Mouse (Mus musculus): ENCODE measurements around the gene Nrxn1.

Gene Nrxn1

GRCm38 (mm10) chr17:91093042-91093080, at the start of gene Nrxn1:
Gene Nrxn1, minus strand, starts transcription at chr17:91093071.
- CTCF ChIA-PET = interaction anchor here in 2 of 4 experiments (0.7 kb wide), 2 partner anchors 98 to 129 kb away, joined by 3 read pairs; no protein-coding TSS in a partner anchor
- POLR2A ChIA-PET = no interaction called here

- ChIA-PET POLR2A (interaction anchor here in 1 of 4 experiments (0.6 to 1.5 kb wide), 2 partner anchors 11 to 1396 kb away, joined by 3 read pairs; no protein-coding TSS in a partner anchor), CTCF (no interaction called here)
These were observed 44.0 kb upstream of the Nrxn1 start for GRCm38 (mm10) chr17:91136859-91137258.

GRCm38 (mm10) chr17:91112880-91113628, 20.2 kb upstream of the Nrxn1 start:
- POLR2A ChIA-PET = interaction anchor here in 1 of 4 experiments (0.6 kb wide), 1 partner anchor 632 kb away, joined by 3 read pairs; no protein-coding TSS in a partner anchor

DNA sequence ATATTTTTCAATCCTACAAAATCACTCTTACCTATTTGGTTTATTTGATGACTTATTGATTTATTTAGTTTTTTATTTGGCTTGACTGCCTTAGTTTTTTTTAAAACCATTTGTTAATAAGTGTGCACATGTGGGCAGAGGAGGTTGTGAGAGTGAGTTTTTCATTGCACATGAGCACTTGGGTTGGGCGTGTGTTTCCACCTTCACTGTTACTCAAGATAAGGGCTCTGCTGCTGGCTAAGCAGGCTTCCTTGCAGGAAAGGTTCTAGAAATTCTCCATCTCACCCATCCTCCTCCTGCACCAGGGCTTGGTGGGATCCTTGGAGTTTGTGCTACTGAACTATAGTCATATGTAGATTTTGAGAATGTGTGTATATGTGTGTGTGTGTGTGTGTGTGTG, 19.2 kb upstream of the Nrxn1 start:
- ChIA-PET POLR2A (interaction anchor here in 1 of 4 experiments (0.6 kb wide), 1 partner anchor 633 kb away, joined by 3 read pairs; no protein-coding TSS in a partner anchor), CTCF (no interaction called here)

More at GRCm38 (mm10) chr17:91112880-91113628, 20.2 kb upstream of the Nrxn1 start:
- CTCF ChIA-PET = no interaction called here

- ChIA-PET CTCF (interaction anchor here in 3 of 4 experiments (0.7 kb wide), 3 partner anchors 98 to 316 kb away, joined by 3 to 6 read pairs (median 3); no protein-coding TSS in a partner anchor), POLR2A (no interaction called here)
These were observed 407 bp upstream of the Nrxn1 start for GRCm38 (mm10) chr17:91093081-91093875.

- CTCF ChIA-PET = interaction anchor here in 2 of 4 experiments (0.5 to 0.7 kb wide), 2 partner anchors 99 to 244 kb away, joined by 3 read pairs; no protein-coding TSS in a partner anchor
These were observed 340 bp downstream of the Nrxn1 start for GRCm38 (mm10) chr17:91092421-91093041.

GRCm38 (mm10) chr17:91090631-91091030, 2.2 kb downstream of the Nrxn1 start:
- POLR2A ChIA-PET = no interaction called here

More at GRCm38 (mm10) chr17:91092421-91093041, 340 bp downstream of the Nrxn1 start:
- POLR2A ChIA-PET = no interaction called here

GRCm38 (mm10) chr17:91088991-91089390, 3.9 kb downstream of the Nrxn1 start:
- ChIA-PET CTCF (no interaction called here), POLR2A (no interaction called here)

More at GRCm38 (mm10) chr17:91090631-91091030, 2.2 kb downstream of the Nrxn1 start:
- CTCF ChIA-PET = no interaction called here

DNA sequence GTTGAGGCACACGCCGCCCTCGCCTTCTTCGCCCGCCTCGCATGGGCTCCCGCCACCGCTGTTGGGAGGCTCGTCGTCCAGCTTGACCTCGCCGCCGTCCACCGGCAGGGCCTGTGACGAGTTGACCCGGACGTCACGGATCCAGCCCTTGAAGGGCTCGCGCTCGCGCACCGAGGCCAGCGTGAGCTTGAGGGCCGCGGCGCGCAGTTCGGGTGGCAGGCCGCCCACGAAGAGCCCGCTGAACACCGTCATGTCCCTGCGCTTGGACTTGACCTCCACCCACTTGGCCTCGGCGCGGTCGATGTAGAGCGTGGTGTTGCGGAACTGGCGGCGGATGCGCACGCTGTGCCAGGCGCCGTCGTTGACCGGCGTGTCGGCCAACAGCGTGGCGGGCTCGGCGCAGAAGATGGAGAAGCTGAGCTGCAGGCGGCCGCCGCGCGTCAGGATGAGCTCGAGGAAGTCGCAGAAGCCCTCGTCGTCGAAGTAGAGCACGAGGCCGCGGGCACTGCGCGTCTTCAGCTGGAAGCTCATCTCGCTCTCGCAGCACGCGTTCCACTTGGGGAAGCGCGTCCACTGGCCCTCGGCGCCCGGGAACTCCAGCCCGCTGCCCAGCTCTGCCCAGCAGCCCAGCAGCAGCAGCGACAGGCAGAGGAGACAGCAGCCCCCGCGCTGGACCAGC, 4.7 kb downstream of the Nrxn1 start:
- CTCF ChIA-PET = no interaction called here
- POLR2A ChIA-PET = no interaction called here

- POLR2A ChIA-PET = no interaction called here
- CTCF ChIA-PET = no interaction called here
These were observed 6.5 kb downstream of the Nrxn1 start for GRCm38 (mm10) chr17:91086412-91086811.

DNA sequence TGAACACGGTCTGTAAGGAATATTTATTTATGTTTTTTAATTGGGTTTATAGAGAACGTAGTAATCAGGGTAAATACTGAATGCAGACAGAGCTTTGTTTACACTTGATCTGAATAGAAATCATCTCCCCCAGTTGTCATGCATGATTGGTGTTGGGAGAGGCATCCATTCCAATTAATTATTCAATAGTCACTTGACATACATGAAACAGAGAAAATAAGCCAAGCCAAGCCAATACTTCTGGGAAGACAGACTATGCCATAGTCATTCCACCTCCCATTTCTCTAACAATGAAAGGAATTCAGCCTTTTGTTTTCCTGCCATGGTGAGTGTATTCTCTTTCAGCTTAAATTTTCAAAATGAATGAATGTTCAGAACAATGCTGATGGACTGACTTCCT, 7.5 kb downstream of the Nrxn1 start:
- ChIA-PET CTCF (no interaction called here), POLR2A (no interaction called here)

DNA sequence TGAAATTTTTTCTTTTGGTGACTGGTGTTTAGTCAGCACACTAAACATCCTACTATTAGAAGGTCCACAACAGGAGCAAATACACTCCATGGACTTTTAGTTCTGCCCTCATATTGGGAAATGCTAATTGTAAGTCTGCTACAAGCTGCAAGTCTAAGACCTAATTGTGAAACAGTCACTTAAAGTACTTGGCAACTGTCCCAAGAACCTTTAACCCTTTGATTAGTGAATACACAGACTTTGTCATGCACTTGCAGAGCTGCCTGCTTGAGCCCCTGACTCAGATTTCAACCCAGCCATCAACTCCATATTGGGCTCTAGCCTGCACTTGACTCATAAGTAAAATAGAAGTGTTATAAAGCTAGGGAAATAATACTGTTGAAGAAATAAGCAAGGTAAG, 13.8 kb downstream of the Nrxn1 start:
- CTCF ChIA-PET = no interaction called here
- POLR2A ChIA-PET = no interaction called here

- POLR2A ChIA-PET = no interaction called here
These were observed 18.1 kb downstream of the Nrxn1 start for GRCm38 (mm10) chr17:91074780-91075179.

GRCm38 (mm10) chr17:91033466-91033865, 59.4 kb downstream of the Nrxn1 start:
- ChIA-PET CTCF (no interaction called here), POLR2A (no interaction called here)

More at GRCm38 (mm10) chr17:91074780-91075179, 18.1 kb downstream of the Nrxn1 start:
- CTCF ChIA-PET = no interaction called here

DNA sequence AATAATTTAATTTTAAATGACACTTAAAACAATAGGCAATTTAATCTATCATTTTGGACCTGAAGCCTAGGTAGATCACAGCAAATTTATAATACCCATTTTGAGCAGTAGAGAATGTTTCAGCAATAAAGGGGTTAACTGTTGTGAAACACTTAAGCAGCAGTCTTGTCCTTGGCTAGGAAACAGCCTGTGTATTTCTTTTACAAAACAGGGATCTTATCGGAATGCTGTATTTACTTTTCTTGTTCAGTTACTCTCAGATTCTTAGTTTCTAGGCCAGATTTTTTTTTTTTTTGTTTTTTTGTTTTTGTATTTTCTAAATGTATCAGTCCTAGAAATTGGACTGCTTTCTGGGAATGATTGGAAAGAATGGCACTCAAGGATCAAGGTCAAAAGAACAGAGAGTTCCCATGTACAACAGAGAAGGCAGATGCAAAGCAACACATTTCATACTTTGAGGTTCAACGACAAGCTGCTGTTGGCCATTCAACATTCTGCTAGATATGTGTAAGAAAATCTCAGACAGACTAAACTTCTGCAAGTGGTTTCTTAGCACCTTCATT, 67.7 kb downstream of the Nrxn1 start:
- CTCF ChIA-PET = no interaction called here
- POLR2A ChIA-PET = no interaction called here

- ChIA-PET POLR2A (no interaction called here), CTCF (no interaction called here)
These were observed 85.3 kb downstream of the Nrxn1 start for GRCm38 (mm10) chr17:91007385-91008089.

GRCm38 (mm10) chr17:91000389-91000788, 92.5 kb downstream of the Nrxn1 start:
- CTCF ChIA-PET = no interaction called here
- POLR2A ChIA-PET = interaction anchor here in 1 of 4 experiments (1.2 kb wide), 1 partner anchor 23 kb away, joined by 3 read pairs; no protein-coding TSS in a partner anchor

GRCm38 (mm10) chr17:90999667-91000154, 93.2 kb downstream of the Nrxn1 start:
- CTCF ChIA-PET = no interaction called here
- POLR2A ChIA-PET = interaction anchor here in 1 of 4 experiments (1.2 kb wide), 1 partner anchor 23 kb away, joined by 3 read pairs; no protein-coding TSS in a partner anchor

- POLR2A ChIA-PET = no interaction called here
- CTCF ChIA-PET = no interaction called here
These were observed 95.2 kb downstream of the Nrxn1 start for GRCm38 (mm10) chr17:90997714-90998113.

Data from embryonic stem cell, embryonic (primary cell).